Mouse (Mus musculus) gastrocnemius, postnatal 14 days (tissue): ENCODE measurements around the gene Hmgb1. TPM values are rescaled to one million over a fixed set of nuclear protein-coding genes. Genes with fewer than 3 reads are reported as not detected.
A peak's percentile ranks its signal among the peaks of the same experiment; 100 is the strongest.

Experiments used
- DNase-seq: peaks from one replicate; pipeline ENCODE4 v3.0.0; 2021; ENCODE audit warnings: mixed read lengths
- intact Hi-C: fragments of 180-260 bp; cut with DNase I; formaldehyde crosslinking; loops from one replicate; pipeline ENCODE4 v1.15.1; 2025; ENCODE audit warnings: low total_unique reads
- long read RNA-seq, 2 experiments: library from polyadenylated mRNA; stranded (forward); transcript quantifications; one replicate each; pipeline ENCODE4 v2.0.0; 2021
- total RNA-seq, 2 experiments: library from RNA; stranded (reverse); gene quantifications; 2 replicates each; pipeline ENCODE4 v1.2.3; 2021

Hmgb1 gene
- 100 to 1,000 TPM; 125 to 131 TPM for total RNA-seq
- long read RNA-seq, experiment 1, transcript Hmgb1-201 (5 exons, 2,838 nt): major isoform, 144 of 166 reads
- long read RNA-seq, experiment 1, partial matches to known transcripts: 1 of 166 reads
- long read RNA-seq, experiment 1, other reads (novel, unspliced or antisense): 15 of 166 reads
- long read RNA-seq, experiment 2, transcript Hmgb1-201 (5 exons, 2,838 nt): major isoform, 165 of 187 reads
- long read RNA-seq, experiment 2, transcript Hmgb1-202 (5 exons, 1,092 nt): minor isoform, 5 of 187 reads
- long read RNA-seq, experiment 2, partial matches to known transcripts: 13 of 187 reads
- long read RNA-seq, experiment 2, other reads (novel, unspliced or antisense): 4 of 187 reads

- DNase-seq: peak; percentile 99
- intact Hi-C loops: loop anchor here (5.0 kb wide), 1 partner anchor 132 kb away; no protein-coding TSS in a partner anchor
These were observed at the start of gene Hmgb1, which contains the start of gene Uspl1 for GRCm38 (mm10) chr5:149184104-149184843. Gene Hmgb1 (minus strand): TSS chr5:149184489. Gene Uspl1 (plus strand): TSS chr5:149184350.

- DNase-seq: no peak
- intact Hi-C loops: no loop called here
These were observed 45.5 kb upstream of the Hmgb1 start for GRCm38 (mm10) chr5:149229619-149230339.

- intact Hi-C loops: no loop called here
- peak; percentile 99 for DNase-seq
These were observed 44.7 kb upstream of the Hmgb1 start for GRCm38 (mm10) chr5:149228700-149229618.

GRCm38 (mm10) chr5:149224666-149225065 is 40.4 kb upstream of the Hmgb1 start:
- intact Hi-C loops: no loop called here
- DNase-seq: no peak

- intact Hi-C loops: no loop called here
- DNase-seq: no peak
These were observed 37.1 kb upstream of the Hmgb1 start for GRCm38 (mm10) chr5:149221355-149221754.

DNA sequence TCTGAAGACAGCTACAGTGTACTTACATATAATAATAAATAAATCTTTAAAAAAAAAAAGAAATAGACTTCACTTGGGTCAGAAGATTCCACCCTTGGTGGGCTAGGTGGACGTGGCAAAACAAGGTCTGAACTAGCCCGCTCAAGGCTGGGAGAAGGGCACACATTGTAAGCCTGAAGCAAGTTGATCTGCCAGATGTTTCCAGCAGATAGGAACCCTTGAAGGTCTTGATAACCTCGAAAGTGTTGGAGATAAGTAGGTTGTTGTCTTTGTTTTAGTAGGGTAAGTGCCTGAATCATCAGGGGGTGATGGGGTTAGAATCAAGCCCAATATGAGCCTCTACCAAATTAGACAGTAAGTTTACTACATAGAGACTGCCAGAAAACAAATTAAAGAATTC is 35.2 kb upstream of the Hmgb1 start:
- intact Hi-C loops: no loop called here
- DNase-seq: no peak

GRCm38 (mm10) chr5:149217524-149218357 is 33.5 kb upstream of the Hmgb1 start:
- DNase-seq: no peak
- intact Hi-C loops: no loop called here

- DNase-seq: no peak
These were observed 31.3 kb upstream of the Hmgb1 start for GRCm38 (mm10) chr5:149215540-149215939.

GRCm38 (mm10) chr5:149212806-149213205 is 28.5 kb upstream of the Hmgb1 start:
- no peak for DNase-seq
- intact Hi-C loops: no loop called here

More at GRCm38 (mm10) chr5:149215540-149215939, 31.3 kb upstream of the Hmgb1 start:
- intact Hi-C loops: no loop called here

DNA sequence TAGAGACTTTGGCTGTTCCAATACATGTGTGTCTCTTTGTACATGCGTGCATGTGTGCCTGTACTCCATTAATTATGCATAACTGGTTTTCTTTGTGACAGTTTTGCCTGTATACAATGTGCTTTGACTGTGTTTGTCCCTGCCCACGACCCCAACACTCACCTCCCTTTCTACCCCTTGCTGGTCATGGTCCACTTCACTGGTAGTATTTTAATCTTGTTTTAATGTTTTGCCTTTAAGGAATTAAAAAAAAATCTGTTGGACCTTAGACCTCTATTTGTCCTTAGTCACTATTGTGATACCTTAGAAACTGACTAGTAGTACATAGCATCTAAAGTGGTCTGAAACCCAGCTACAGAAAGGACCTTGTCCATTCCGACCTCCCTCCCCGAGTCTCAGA is 26.8 kb upstream of the Hmgb1 start:
- DNase-seq: no peak
- intact Hi-C loops: no loop called here

- no peak for DNase-seq
- intact Hi-C loops: no loop called here
These were observed 25.0 kb upstream of the Hmgb1 start for GRCm38 (mm10) chr5:149209328-149209727.

- intact Hi-C loops: no loop called here
These were observed 24.5 kb upstream of the Hmgb1 start for GRCm38 (mm10) chr5:149208776-149209175.

DNA sequence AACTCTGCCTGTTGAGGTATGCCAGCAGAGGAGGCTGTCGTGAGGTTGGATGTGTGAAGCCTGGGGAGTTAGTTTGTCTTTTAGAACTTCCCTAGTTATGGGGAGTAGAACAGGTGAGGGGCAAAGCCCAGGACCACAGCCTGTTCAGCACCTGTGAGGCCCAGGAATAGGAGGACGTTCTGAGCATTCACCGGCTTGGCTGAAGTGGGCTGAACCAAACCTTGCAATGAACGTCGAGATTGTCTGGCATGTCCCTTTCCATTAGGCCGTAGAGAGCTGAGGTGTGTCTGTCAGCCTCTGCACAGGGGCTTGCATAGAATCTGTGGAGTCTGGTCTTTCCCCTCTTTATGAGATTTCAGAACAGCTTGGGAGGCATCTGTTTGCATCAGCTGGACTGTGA is 23.4 kb upstream of the Hmgb1 start:
- DNase-seq: no peak
- intact Hi-C loops: no loop called here

More at GRCm38 (mm10) chr5:149208776-149209175, 24.5 kb upstream of the Hmgb1 start:
- no peak for DNase-seq

DNA sequence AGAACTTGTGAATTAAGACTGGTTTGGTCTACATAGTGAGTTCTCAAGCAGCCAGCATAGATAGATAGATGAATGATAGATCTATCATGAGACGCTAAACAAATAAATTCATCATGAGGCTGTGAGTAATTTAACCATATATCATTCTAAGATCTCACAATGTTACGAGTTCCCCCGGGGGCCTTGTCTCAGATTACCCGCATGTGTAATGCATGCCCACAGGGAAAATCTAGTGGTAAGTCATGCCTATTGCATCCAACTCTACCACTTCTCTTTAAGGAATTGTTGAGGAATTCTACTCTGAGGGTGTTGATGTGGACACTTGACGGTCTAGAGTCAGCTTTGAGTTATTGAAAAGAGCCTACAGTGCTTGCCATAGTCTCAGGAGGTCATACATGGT is 22.0 kb upstream of the Hmgb1 start:
- intact Hi-C loops: no loop called here
- DNase-seq: no peak

- DNase-seq: no peak
- intact Hi-C loops: no loop called here
These were observed 21.0 kb upstream of the Hmgb1 start for GRCm38 (mm10) chr5:149205265-149205664.

DNA sequence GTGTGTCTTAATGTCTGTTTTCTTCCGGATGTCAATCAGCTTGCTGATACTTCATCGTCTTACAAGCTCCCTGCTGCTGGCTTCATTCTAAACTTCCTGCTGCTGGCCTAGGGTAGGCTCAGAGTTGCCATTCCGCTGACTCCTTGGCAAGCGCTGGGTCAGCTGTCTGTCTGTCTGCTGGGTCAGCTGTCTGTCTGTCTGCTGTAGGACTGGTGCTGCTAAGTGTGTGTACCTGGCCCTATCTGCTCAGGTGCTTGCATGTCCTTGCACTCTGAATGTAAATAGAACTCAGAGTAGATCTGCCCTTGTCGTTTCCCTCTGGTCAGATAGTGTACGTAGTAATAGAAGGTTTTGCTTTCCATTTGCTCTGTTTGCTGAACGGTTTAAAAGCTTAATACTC is 20.5 kb upstream of the Hmgb1 start:
- no peak for DNase-seq
- intact Hi-C loops: no loop called here

- intact Hi-C loops: no loop called here
- DNase-seq: no peak
These were observed 19.6 kb upstream of the Hmgb1 start for GRCm38 (mm10) chr5:149203796-149204375.

GRCm38 (mm10) chr5:149202941-149203340 is 18.7 kb upstream of the Hmgb1 start:
- DNase-seq: no peak
- intact Hi-C loops: no loop called here
